Mouse (Mus musculus) E14TG2a.4 (cell line): Measurements from ENCODE around the gene Selenop.
"Not testable (repeated sequence)": the region's sequence is repeated elsewhere in the genome, so short reads cannot be mapped to it uniquely, and the experiment has no call there.

Experiments
- H3K27me3 ChIP-seq: 2 replicates; pipeline ENCODE4 v1.6.1; 2014; ENCODE audit warnings: low read length, control low read depth; ENCODE audit not compliant: insufficient read depth
- H3K36me3 ChIP-seq: 2 replicates; pipeline ENCODE4 v1.6.1; 2014; ENCODE audit warnings: low read length, control low read depth; ENCODE audit not compliant: insufficient read depth
- H3K4me1 ChIP-seq: replicated peaks from 2 replicates; pipeline ENCODE4 v1.6.1; 2014; ENCODE audit warnings: low read depth, low read length, control low read depth
- H3K4me3 ChIP-seq: replicated peaks from 2 replicates; pipeline ENCODE4 v1.5.1; 2014; ENCODE audit warnings: mild to moderate bottlenecking, low read length
- H3K9me3 ChIP-seq: 2 replicates; pipeline ENCODE4 v1.6.1; 2014; ENCODE audit warnings: low read length, control low read depth
- CTCF ChIP-seq: conservative IDR thresholded peaks from 2 replicates; pipeline ENCODE4 v1.5.1; 2014; ENCODE audit warnings: low read length
- NANOG ChIP-seq: IDR thresholded peaks from 2 replicates; pipeline ENCODE4 v1.6.1; 2014; ENCODE audit warnings: borderline replicate concordance, low read length, mixed read lengths
- POU5F1 ChIP-seq: IDR thresholded peaks from 2 replicates; pipeline ENCODE4 v1.6.1; 2014; ENCODE audit warnings: low read length, borderline replicate concordance

Gene Selenop

GRCm38 (mm10) chr15:3233837-3234551 lies 34.4 kb upstream of the Selenop start:
- no peak overlapping the region for H3K4me3 ChIP-seq
- TF ChIP-seq NANOG (no peak), CTCF (no peak), POU5F1 (no peak)
- H3K27me3 ChIP-seq, result no peaks in the 10 kb centered on the region
- no peaks in the 10 kb centered on the region for H3K9me3 ChIP-seq
- no peaks in the 10 kb centered on the region for H3K36me3 ChIP-seq
- H3K4me1 ChIP-seq, result no peaks in the 10 kb centered on the region

- no peaks in the 10 kb centered on the region for H3K36me3 ChIP-seq
- no peaks in the 10 kb centered on the region for H3K9me3 ChIP-seq
- H3K4me1 ChIP-seq, result no peaks in the 10 kb centered on the region
- no peak overlapping the region for H3K4me3 ChIP-seq
- no peaks in the 10 kb centered on the region for H3K27me3 ChIP-seq
- TF ChIP-seq POU5F1 (no peak), CTCF (no peak), NANOG (no peak)
These were observed 32.0 kb upstream of the Selenop start for GRCm38 (mm10) chr15:3236338-3236737.

GRCm38 (mm10) chr15:3237963-3238362 lies 30.4 kb upstream of the Selenop start:
- no peaks in the 10 kb centered on the region for H3K27me3 ChIP-seq
- H3K9me3 ChIP-seq, result no peaks in the 10 kb centered on the region
- no peaks in the 10 kb centered on the region for H3K36me3 ChIP-seq
- H3K4me1 ChIP-seq, result no peaks in the 10 kb centered on the region
- H3K4me3 ChIP-seq, result no peak overlapping the region
- TF ChIP-seq CTCF (no peak), NANOG (no peak), POU5F1 (no peak)

- H3K9me3 ChIP-seq, result peaks cover 15% of the 10 kb centered on the region
- not testable (repeated sequence) for H3K36me3 ChIP-seq, H3K27me3 ChIP-seq, H3K4me3 ChIP-seq, H3K4me1 ChIP-seq
These were observed 23.3 kb upstream of the Selenop start for GRCm38 (mm10) chr15:3245036-3245435.

- Histone ChIP-seq H3K36me3 (no peaks in the 10 kb centered on the region), H3K9me3 (peaks cover 19% of the 10 kb centered on the region), H3K27me3 (no peaks in the 10 kb centered on the region), H3K4me3 (no peak overlapping the region), H3K4me1 (peaks cover 10% of the 10 kb centered on the region)
- no peak for TF ChIP-seq CTCF
- TF ChIP-seq NANOG, result no peak
- no peak for TF ChIP-seq POU5F1
These were observed 17.7 kb upstream of the Selenop start for GRCm38 (mm10) chr15:3250620-3251019.

GRCm38 (mm10) chr15:3251031-3251717 lies 17.2 kb upstream of the Selenop start:
- Histone ChIP-seq H3K4me1 (peaks cover 10% of the 10 kb centered on the region), H3K36me3 (no peaks in the 10 kb centered on the region), H3K27me3 (no peaks in the 10 kb centered on the region), H3K9me3 (peaks cover 18% of the 10 kb centered on the region), H3K4me3 (no peak overlapping the region)
- TF ChIP-seq CTCF (no peak), NANOG (no peak), POU5F1 (no peak)

- no peak for TF ChIP-seq CTCF
- Histone ChIP-seq H3K4me1 (peaks cover 10% of the 10 kb centered on the region), H3K36me3 (no peaks in the 10 kb centered on the region), H3K27me3 (no peaks in the 10 kb centered on the region), H3K4me3 (no peak overlapping the region), H3K9me3 (peaks cover 13% of the 10 kb centered on the region)
These were observed 16.7 kb upstream of the Selenop start for GRCm38 (mm10) chr15:3251718-3252067.

GRCm38 (mm10) chr15:3259025-3259424 lies 9.3 kb upstream of the Selenop start:
- no peaks in the 10 kb centered on the region for H3K4me1 ChIP-seq
- no peaks in the 10 kb centered on the region for H3K27me3 ChIP-seq
- no peak overlapping the region for H3K4me3 ChIP-seq
- TF ChIP-seq CTCF, result no peak
- no peak for TF ChIP-seq NANOG
- TF ChIP-seq POU5F1, result no peak
- H3K36me3 ChIP-seq, result no peaks in the 10 kb centered on the region
- H3K9me3 ChIP-seq, result peaks cover 8% of the 10 kb centered on the region; the same call in 1 of the 2 replicates

GRCm38 (mm10) chr15:3260309-3260708 lies 8.0 kb upstream of the Selenop start:
- H3K4me1 ChIP-seq, result no peaks in the 10 kb centered on the region
- H3K4me3 ChIP-seq, result no peak overlapping the region
- H3K9me3 ChIP-seq, result no peaks in the 10 kb centered on the region
- no peaks in the 10 kb centered on the region for H3K27me3 ChIP-seq
- H3K36me3 ChIP-seq, result no peaks in the 10 kb centered on the region
- TF ChIP-seq CTCF, result no peak
- no peak for TF ChIP-seq NANOG
- TF ChIP-seq POU5F1, result no peak
